Mouse (Mus musculus): Measurements from ENCODE around the gene Taf3. TPM values are rescaled to one million over a fixed set of nuclear protein-coding genes. Genes with fewer than 3 reads are reported as not detected.

Gene Taf3
- polyA plus RNA-seq, 1 experiment from 2014 or later = 12.6 TPM

GRCm38 (mm10) chr2:9867092-9867825 is 181.1 kb downstream of the Taf3 start:
- 41% methylated on average over 12 of the region's 12 CpGs for WGBS
- Histone ChIP-seq H3K4me1 (replicated peaks; ENCODE audit: insufficient read depth, low read length) (no peaks in the 10 kb centered on the region), H3K4me2 (ENCODE audit: low read length) (0 out of 2 replicates have a peak overlapping the region, but pooled peaks have one; percentile 18), H3K27me3 (ENCODE audit: insufficient read depth, low read length) (peaks cover 12% of the 10 kb centered on the region; the same call in 1 of the 2 replicates), H3K9ac (ENCODE audit: low read depth, low read length) (no peak overlapping the region), H3K4me3 (replicated peaks; ENCODE audit: low read depth, low read length) (no peak overlapping the region), H3K9me3 (replicated peaks; ENCODE audit: low read length) (no peaks in the 10 kb centered on the region), H3K36me3 (ENCODE audit: insufficient read depth, low read length) (no peaks in the 10 kb centered on the region), H3K27ac (no peak overlapping the region)
- no peak for TF ChIP-seq CTCF (IDR thresholded peaks at IDR 0.05; ENCODE audit: low read depth)
- ATAC-seq (replicated peaks; ENCODE audit: low FRiP score, low read depth) (no peak), DNase-seq (ENCODE audit: low spot score) (no peak)

Other genes starting within 250 kb of the Taf3 start
- gene 4930412O13Rik, start 167.3 kb downstream of the Taf3 start, polyA plus RNA-seq (2015; fragmentation: Nextera tagmentation; extraction: Ambion mirVana) = 3.3 and 5.0 TPM in 2 replicates
- gene 9230102O04Rik, start 159.1 kb downstream of the Taf3 start, polyA plus RNA-seq (2015; fragmentation: Nextera tagmentation; extraction: Ambion mirVana) = 12.5 and 18.7 TPM in 2 replicates
- gene Gata3, start 158.6 kb downstream of the Taf3 start, polyA plus RNA-seq (2015; fragmentation: Nextera tagmentation; extraction: Ambion mirVana) = 95.1 and 99.1 TPM in 2 replicates
- gene Atp5c1, start 31.9 kb upstream of the Taf3 start, polyA plus RNA-seq (2015; fragmentation: Nextera tagmentation; extraction: Ambion mirVana) = 1,000 and 1,009 TPM in 2 replicates
- 28.3 TPM in 2 replicates for gene Kin, start 32.0 kb upstream of the Taf3 start, polyA plus RNA-seq (2015; fragmentation: Nextera tagmentation; extraction: Ambion mirVana)
- gene Itih2, start 82.8 kb upstream of the Taf3 start, polyA plus RNA-seq (2015; fragmentation: Nextera tagmentation; extraction: Ambion mirVana) = 0.78 TPM in 2 replicates
- 5.0 and 5.1 TPM in 2 replicates for gene Itih5, start 105.0 kb upstream of the Taf3 start, polyA plus RNA-seq (2015; fragmentation: Nextera tagmentation; extraction: Ambion mirVana)